Mouse (Mus musculus) heart, postnatal 4 days (tissue): ENCODE results near the gene Gm10666. TPM values are rescaled to one million over a fixed set of nuclear protein-coding genes. Genes with fewer than 3 reads are reported as not detected.
"Not testable (repeated sequence)": the region's sequence is repeated elsewhere in the genome, so short reads cannot be mapped to it uniquely, and the experiment has no call there.

Experiments used
- DNase-seq: peaks from one replicate; pipeline ENCODE4 v3.0.0; 2021
- total RNA-seq, 2 experiments: library from RNA; stranded (reverse); gene quantifications; 2 replicates each; pipeline ENCODE4 v1.2.3; 2021

Gene Gm10666
- total RNA-seq = not detected

DNA sequence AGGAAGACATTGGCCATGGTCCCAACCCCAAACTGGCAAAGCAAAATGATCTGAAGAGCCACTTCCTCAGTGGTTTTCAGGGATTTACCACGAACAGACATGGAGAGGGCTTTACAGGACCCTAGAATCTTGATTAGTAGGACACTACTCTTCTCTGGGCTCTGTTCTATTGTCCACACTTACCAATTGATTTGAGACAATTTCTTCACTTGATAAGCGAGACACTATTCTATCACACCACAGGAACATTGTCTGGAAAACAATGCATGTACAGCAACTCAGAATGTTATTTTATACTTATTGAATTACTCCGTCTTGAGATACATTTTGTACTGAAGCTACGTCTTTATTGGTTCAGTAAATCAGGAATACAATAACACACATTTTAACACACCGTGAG, at the start of gene Gm10666:
Gene Gm10666, minus strand, starts transcription at position 101 of the 400 bp plus-strand sequence.
- not testable (repeated sequence) for DNase-seq

DNA sequence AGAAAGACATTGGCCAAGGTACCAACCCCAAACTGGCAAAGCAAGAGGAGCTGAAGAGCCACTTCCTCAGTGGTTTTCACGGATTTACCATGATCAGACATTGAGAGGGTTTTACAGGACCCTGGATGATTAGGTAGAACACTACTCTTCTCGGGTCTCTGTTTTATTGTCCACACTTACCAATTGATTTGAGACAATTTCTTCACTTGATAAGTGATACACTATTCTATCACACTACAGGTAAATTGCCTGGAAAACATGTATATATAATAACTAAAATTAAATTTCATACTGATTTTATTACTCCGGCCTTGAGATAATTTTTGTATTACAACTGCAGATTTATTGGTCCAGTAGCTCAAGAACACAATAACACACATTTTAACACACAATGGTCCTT, 29.4 kb upstream of the Gm10666 start, which contains the start of gene Vmn1r142:
Gene Vmn1r142, minus strand, starts transcription at position 101 of the 400 bp plus-strand sequence.
- DNase-seq = not testable (repeated sequence)

DNA sequence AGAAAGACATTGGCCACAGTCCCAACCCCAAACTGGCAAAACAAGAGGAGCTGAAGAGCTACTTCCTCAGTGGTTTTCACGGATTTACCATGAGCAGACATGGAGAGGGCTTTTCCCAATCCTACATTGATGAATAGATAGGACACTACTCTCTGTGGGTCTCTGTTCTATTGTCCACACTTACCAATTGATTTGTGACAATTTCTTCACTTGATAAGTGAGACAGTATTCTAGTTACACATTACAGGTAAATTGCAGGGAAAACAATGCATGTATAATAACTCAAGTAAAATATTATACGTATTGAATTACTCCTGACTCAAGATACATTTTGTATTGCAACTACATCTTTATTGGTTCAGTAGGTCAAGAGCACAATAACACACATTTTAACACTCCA, 16.4 kb downstream of the Gm10666 start, which contains the start of gene Gm16451:
Gene Gm16451, minus strand, starts transcription at position 101 of the 400 bp plus-strand sequence.
- DNase-seq = not testable (repeated sequence)

Other genes with a start within 250 kb of the Gm10666 start
- gene Gm5891, start 213.4 kb downstream of the Gm10666 start, total RNA-seq = not detected
- gene Vmn1r137, start 140.2 kb downstream of the Gm10666 start, total RNA-seq = not detected
- gene Vmn1r138, start 105.8 kb downstream of the Gm10666 start, total RNA-seq = not detected
- gene Gm6176, start 78.4 kb downstream of the Gm10666 start, total RNA-seq = not detected
- not detected for gene Vmn1r139, start 65.7 kb downstream of the Gm10666 start, total RNA-seq
- not detected for gene Gm16451, start 16.5 kb downstream of the Gm10666 start, total RNA-seq
- gene Vmn1r142, start 29.3 kb upstream of the Gm10666 start, total RNA-seq = not detected
- not detected for gene Vmn1r143, start 54.6 kb upstream of the Gm10666 start, total RNA-seq
- gene Gm8653, start 66.5 kb upstream of the Gm10666 start, total RNA-seq = not detected
- not detected for gene Gm8453, start 94.7 kb upstream of the Gm10666 start, total RNA-seq
- gene Gm4187, start 195.0 kb upstream of the Gm10666 start, total RNA-seq = not detected
- gene Gm8660, start 236.3 kb upstream of the Gm10666 start, total RNA-seq = not detected